Mouse (Mus musculus) stomach, adult 2 months (tissue): Measurements from ENCODE around the gene Amfr. TPM values are rescaled to one million over a fixed set of nuclear protein-coding genes. Genes with fewer than 3 reads are reported as not detected.

Source experiments
- polyA plus RNA-seq: library from polyadenylated mRNA; depleted of rRNA; stranded (reverse); fragments of >200 nt; gene quantifications from 2 replicates; pipeline ENCODE4 v1.2.3, GENCODE M21; 2012; rRNA removed

Gene Amfr
- 46.5 and 52.2 TPM in 2 replicates for polyA plus RNA-seq

DNA sequence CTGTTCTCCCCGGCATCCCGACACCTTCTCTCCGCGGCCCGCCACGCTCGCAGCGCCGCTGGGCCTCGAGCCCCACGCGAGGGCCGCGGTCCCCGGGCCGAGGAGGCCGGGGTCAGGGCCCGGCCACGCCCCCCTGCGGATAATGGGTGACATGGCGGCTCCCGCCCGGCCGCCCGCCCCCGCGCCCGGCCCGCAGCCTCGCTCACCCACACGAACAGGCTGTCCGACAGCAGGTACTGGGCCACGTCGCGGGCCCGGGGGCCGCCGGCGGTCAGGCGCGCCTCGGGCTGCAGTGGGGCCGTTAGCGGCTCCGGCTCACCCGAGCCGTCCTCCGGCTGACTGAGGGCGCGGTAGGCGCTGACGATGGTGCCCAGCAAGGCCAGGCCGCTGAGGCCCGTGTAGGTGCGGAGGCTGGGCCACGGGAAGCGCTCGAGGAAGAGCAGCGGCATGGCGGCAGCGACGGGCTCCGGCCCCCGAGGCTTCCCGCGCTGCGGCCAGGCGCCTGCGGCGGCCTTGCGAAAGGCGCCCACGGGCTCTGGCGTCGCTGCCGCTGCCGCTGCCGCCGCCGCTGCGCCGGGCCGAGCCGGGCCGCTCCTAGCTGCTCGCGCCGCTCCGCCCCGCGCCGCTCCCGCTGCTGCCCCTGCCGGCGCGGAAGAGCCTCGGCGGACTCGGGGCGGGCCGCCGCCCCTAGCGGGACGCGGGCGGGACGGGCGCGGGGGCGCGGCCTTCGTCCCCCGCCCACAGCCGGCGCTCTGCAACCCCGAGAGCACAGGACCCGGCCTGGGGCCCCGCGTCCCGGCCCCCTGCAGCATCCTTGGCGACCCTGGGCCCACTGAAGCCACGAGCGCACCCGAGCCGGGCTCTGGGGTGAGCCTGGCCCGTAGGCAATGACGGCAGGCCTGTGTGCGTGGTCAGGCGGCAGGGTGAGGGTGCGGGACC lies at the start of gene Amfr:
Amfr (minus strand) TSS at position 830 of the 939 bp plus-strand sequence.

DNA sequence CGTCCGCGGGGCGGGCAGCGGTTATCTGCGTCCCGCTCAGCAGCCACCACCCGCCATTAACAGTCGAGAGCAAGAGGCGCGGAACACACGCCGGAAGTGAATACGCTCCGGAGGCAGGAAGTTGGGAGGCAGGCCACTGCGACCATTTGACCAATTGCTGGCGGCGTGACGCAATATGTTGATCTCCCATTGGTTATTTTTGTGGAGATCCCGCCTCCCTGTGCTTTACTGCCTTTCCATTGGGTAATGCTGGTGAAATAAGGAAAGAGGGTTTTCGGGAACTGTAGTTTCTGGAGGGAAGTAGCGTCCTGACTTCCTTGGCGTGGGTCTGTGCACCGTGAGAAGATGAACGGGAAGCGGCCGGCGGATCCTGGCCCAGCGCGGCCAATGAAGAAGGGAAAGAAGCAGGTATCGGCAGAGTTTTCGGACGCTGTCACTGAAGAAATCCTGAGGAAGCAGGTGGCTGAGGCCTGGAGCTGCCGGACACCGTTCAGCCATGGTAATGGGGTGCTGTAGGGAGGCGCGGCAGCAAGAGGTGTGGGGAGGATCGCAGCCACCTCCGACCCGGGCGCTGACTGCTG lies 24.4 kb upstream of the Amfr start, which contains the start of the genes Nudt21 and Ogfod1:
Nudt21 (minus strand) TSS at position 88 of the 581 bp plus-strand sequence.
Ogfod1 (plus strand) TSS at position 255 of the 581 bp plus-strand sequence.

Other genes with a start within 250 kb of the Amfr start
- gene Gnao1, start 202.9 kb downstream of the Amfr start, polyA plus RNA-seq = 11.1 and 12.2 TPM in 2 replicates
- 40.4 and 64.7 TPM in 2 replicates for gene Nudt21, start 24.2 kb upstream of the Amfr start, polyA plus RNA-seq
- 1.2 and 1.5 TPM in 2 replicates for gene Ogfod1, start 24.4 kb upstream of the Amfr start, polyA plus RNA-seq
- 6.0 and 6.1 TPM in 2 replicates for gene Bbs2, start 86.1 kb upstream of the Amfr start, polyA plus RNA-seq
- 490 and 754 TPM in 2 replicates for gene Mt4, start 124.4 kb upstream of the Amfr start, polyA plus RNA-seq
- gene Mt3, start 139.8 kb upstream of the Amfr start, polyA plus RNA-seq = 1.5 and 1.9 TPM in 2 replicates
- 113 and 140 TPM in 2 replicates for gene Mt2, start 159.8 kb upstream of the Amfr start, polyA plus RNA-seq
- gene Mt1, start 166.2 kb upstream of the Amfr start, polyA plus RNA-seq = 2,132 and 2,999 TPM in 2 replicates
- gene Nup93, start 201.7 kb upstream of the Amfr start, polyA plus RNA-seq = 3.2 and 4.9 TPM in 2 replicates